Mouse (Mus musculus) erythroblast, embryonic 14.5 days (primary cell): ENCODE results near the gene Trip11.

ENCODE experiments used
- GATA1 ChIP-seq: IDR thresholded peaks from 2 replicates; pipeline ENCODE4 v1.6.1; 2012; ENCODE audit warnings: low read length, inconsistent platforms, mixed read lengths
- TAL1 ChIP-seq: IDR thresholded peaks from 3 replicates; pipeline ENCODE4 v1.6.1; 2012; ENCODE audit warnings: low read length, inconsistent platforms, mixed read lengths

DNA sequence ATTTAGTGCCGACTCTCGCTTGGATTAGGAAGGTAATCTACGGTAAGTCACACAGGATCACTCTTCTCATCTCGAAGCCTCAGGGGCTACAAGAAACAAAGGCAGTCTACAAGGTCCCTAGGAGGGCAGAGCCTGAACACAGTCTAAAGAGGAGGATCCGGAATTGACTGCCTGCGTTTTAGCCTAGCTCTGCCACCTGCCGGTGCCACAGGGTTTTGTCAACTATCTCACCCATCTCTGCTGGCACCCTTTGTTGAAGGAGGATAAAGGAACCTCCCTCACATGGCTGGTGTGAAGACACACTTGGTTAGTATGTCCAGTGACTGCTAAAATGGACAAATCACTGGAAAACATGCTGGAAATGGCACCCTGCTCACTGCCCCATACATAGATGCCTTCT is 24.5 kb upstream of the Trip11 start:
- TF ChIP-seq GATA1 (no peak), TAL1 (no peak)
